Mouse (Mus musculus): Measurements from ENCODE around the gene Ttll3.

The Ttll3 gene

DNA sequence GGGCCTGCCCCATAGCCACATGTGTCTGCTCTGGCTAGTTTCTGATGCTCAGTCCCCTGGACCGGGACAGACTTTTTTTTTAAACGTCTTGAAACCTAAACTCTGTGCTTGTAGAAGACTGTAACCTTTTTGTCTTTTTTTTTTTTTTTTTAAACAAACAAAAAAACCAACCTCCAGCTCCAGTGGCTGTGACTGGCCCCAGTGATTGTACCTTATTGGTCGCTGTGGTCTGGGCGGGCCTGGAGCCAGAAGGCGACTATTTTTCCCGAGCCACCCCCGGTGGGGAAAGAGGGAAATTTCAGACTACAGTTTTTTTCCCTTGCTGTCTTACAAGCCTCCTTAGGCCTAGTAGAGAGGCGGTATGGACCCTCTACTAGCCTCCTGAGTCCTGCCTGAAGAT lies at the start of gene Ttll3:
Ttll3 (plus strand) TSS at position 301 of the 400 bp plus-strand sequence.
- no peak for DNase-seq (ENCODE audit: low spot score)

- no peak for DNase-seq (ENCODE audit: low spot score)
Observed at GRCm38 (mm10) chr6:113341574-113341973, 47.5 kb upstream of the Ttll3 start.

DNA sequence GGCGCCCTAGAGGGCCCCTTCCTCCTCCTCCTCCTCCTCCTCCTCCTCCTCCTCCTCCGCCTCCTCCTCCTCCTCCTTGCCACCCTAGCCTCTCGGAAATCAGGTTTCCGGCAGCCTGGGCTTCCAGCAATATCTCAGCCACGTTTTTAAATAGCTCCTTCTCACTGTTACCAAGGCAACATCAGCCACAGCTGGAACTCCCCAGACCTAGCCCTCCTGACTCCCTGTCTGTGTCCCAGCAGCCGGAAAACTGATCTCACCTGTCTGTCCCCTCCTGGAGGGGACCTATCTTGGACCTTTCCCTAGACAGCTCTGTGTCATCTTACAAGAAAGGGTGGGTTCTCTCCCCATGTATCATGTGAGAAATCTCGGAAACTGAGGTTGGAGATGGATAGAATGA lies 46.8 kb upstream of the Ttll3 start:
- DNase-seq (ENCODE audit: low spot score), result no peak

GRCm38 (mm10) chr6:113343177-113344092 lies 45.6 kb upstream of the Ttll3 start, which contains the start of gene Camk1:
TSS of gene Camk1 (minus strand) at chr6:113343984.
- peak; percentile 70 for DNase-seq (ENCODE audit: low spot score)

GRCm38 (mm10) chr6:113344321-113344720 lies 44.7 kb upstream of the Ttll3 start:
- peak; percentile 50 for DNase-seq (ENCODE audit: low spot score)

DNA sequence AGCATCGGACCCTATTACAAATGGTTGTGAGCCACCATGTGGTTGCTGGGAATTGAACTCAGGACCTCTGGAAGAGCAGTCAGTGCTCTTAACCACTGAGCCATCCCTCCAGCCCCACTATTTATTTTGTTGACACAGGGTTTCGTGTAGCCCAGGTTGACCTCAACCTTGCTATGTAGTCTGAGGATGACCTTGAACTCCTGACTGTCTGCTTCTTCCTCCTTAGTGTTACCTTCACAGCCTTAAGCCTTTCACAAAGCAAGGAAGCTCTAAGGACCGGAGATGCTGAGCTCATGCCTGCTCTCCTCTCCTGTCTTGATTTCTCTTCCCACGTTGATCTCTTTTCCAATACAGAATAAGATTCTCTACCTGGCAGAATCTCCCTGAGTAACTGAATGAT lies 42.2 kb upstream of the Ttll3 start:
- no peak for DNase-seq (ENCODE audit: low spot score)

DNA sequence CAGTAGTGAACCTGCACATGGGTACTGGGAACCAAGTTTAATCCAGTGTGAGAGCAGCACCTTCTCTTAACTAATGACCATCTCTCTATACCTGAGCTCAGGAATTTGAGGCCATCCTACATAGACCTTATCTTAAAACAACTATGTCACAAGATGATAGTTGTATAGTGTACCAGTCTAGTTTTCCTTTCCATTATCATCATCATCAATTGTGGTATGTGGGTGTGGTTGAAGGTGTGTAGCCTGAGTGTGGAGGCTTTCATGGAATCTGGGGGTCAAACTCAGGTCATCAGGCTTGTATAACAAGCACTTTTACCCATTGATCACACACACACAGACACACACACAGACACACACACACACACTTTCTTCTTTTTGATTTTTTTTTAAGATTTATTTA lies 38.5 kb upstream of the Ttll3 start:
- no peak for DNase-seq (ENCODE audit: low spot score)

GRCm38 (mm10) chr6:113351161-113351560 lies 37.9 kb upstream of the Ttll3 start:
- DNase-seq (ENCODE audit: low spot score), result no peak

- no peak for DNase-seq (ENCODE audit: low spot score)
Observed at GRCm38 (mm10) chr6:113351653-113352052, 37.4 kb upstream of the Ttll3 start.

- DNase-seq (ENCODE audit: low spot score), result no peak
Observed at GRCm38 (mm10) chr6:113352820-113353219, 36.2 kb upstream of the Ttll3 start.

DNA sequence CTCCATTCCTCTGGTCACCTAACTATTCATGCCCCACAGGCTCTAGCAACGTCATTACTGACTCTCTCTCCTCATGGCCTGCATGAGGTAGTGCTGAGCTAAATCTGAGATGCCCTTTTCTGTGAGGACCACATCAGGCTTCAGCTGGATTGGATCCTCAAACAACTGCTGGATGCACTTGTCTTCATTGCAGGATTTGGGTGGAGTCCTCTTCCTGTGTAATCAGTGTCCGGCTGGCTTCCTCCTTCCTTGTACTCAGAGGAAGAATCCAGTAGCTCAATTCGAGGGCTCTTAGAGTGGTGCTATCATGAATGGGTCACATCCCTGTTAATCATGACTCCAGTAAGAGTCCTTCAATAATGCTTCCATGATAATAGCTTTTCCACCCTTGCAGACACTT lies 35.4 kb upstream of the Ttll3 start:
- DNase-seq (ENCODE audit: low spot score), result no peak

DNA sequence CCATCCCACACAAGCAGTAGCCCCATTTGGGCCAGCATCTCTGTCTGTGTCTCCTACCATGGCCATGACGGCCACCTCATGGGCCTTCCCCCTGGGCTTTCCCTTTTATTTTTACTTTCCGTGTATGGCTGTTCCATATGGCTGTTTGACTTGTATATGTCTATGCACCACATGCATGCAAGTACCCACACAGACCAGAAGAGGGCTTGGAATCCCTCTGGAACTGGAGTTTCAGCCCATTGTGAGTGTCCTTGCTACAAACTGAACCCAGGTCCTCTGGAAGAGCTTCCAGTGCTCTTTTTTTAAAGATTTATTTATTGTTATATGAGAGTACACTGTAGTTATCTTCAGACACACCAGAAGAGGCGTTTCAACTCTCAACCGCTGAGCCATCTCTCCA lies 27.6 kb upstream of the Ttll3 start:
- no peak for DNase-seq (ENCODE audit: low spot score)

- no peak for DNase-seq (ENCODE audit: low spot score)
Observed at GRCm38 (mm10) chr6:113362241-113362640, 26.8 kb upstream of the Ttll3 start.

DNA sequence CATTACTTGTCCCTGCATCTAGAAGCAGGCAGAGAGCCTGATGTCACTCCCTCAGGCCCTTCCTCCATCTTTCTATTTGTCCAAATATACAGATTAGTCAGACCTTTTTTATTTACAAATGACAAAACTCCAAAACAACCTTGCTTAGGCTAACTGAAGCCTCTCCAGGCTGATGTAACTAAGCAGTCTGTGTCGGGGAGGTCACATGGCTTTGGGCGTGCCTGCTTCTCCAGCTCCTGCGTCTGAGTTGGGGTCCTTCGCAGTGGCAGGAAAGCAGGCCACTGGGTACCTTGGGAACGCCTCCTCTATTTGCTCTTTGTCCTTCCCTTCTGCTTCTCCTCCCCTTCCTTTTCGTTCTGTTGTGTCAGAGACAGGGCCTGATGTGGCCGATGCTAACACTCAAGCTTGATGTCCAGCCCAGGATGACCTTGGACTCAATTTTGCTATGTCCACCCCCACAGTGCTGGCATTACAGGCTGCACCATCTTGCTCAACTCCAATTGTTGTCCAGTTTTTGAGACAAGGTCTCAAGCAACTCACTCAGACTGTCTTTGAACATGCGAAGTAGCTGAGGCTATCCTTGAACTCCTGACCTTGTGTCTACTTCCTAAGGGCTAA lies 24.4 kb upstream of the Ttll3 start:
- no peak for DNase-seq (ENCODE audit: low spot score)

- no peak for DNase-seq (ENCODE audit: low spot score)
Observed at GRCm38 (mm10) chr6:113366639-113367038, 22.4 kb upstream of the Ttll3 start.

GRCm38 (mm10) chr6:113367574-113367973 lies 21.5 kb upstream of the Ttll3 start:
- DNase-seq (ENCODE audit: low spot score), result no peak

GRCm38 (mm10) chr6:113368124-113368523 lies 20.9 kb upstream of the Ttll3 start:
- DNase-seq (ENCODE audit: low spot score), result no peak

- no peak for DNase-seq (ENCODE audit: low spot score)
Observed at GRCm38 (mm10) chr6:113368577-113368976, 20.5 kb upstream of the Ttll3 start.

GRCm38 (mm10) chr6:113370194-113370929 lies 18.7 kb upstream of the Ttll3 start:
- no peak for DNase-seq (ENCODE audit: low spot score)

DNA sequence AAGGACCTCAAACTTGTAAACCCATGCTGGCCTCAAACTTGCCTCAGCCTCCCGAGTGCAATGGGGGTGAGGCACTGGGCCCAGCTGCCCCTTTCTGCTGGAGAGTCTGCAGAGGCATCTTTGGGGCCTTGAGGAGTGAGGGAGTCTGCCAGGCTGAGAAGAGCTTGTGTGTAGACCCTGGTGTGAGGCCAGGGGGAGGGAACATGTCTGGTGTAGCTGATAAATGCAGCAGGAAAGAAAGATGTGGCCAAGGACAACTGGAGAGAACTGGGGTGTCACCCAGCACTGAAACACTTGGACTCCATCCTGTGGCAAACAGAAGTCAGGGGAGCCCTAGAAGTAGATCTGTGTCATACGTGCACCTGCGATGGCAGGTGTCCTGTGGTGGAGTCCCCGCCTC lies 15.6 kb upstream of the Ttll3 start:
- DNase-seq (ENCODE audit: low spot score), result no peak

GRCm38 (mm10) chr6:113377172-113377495 lies 11.9 kb upstream of the Ttll3 start:
- DNase-seq (ENCODE audit: low spot score), result no peak

DNA sequence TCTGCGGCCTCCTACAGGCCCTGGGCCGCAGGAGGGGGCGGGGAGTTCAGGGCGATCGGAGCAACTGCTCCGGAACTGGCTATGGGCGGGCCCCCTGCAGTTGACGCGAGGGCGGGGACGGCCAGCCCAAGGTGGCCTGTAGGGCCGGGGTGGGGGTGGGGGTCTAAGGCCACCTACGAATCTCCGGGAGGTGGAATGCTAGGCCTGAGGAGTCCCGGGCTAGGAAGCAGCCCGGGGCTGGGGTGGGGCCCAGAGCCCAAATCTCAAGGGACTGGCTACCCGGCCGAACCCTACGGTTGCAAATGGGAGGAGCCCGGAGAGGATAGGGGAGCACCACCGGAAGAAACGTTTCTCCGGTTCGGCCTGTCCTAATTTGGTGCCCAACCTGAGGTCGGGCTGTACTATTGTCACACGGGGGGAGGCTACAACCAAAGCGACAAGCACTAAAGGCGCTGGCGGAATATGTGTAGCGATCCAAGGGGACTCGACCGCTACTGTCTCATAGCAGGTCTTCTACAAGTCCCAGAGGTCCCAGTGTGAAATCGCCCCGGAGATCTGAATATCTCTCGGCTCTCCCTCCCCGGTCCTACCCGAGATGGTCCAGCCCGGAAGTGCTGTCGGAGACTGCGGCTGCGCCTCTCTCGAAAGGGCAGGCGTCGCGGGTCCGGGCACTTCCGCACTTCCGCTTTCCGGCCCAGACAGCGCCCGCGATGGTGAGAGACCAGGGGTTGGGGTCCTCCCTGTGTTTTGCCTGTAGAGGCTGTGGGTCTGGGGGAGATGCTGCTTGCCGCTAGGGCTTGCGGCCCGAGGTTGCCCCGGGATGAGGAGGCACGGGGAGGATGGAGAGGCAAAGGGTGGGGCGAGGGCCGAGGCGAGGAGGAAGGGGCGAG lies 11.3 kb upstream of the Ttll3 start, which contains the start of the genes Tada3 and Arpc4:
Tada3 (minus strand) TSS at position 388 of the 890 bp plus-strand sequence.
Arpc4 (plus strand) TSS at position 620 of the 890 bp plus-strand sequence.
- peak; percentile 85 for DNase-seq (ENCODE audit: low spot score)

Data from urinary bladder, postnatal 25 days (tissue).